Mouse (Mus musculus): ENCODE results near the gene Rab30.
A peak's percentile ranks its signal among the peaks of the same experiment; 100 is the strongest.

Gene Rab30

GRCm38 (mm10) chr7:92799665-92800595, 58.5 kb downstream of the Rab30 start:
- no peak for DNase-seq (ENCODE audit: low read depth)

GRCm38 (mm10) chr7:92802158-92802557, 60.8 kb downstream of the Rab30 start:
- DNase-seq (ENCODE audit: low read depth) = no peak

- no peak for DNase-seq (ENCODE audit: low read depth)
These were observed 61.8 kb downstream of the Rab30 start for GRCm38 (mm10) chr7:92803191-92803590.

- DNase-seq (ENCODE audit: low read depth) = no peak
These were observed 63.7 kb downstream of the Rab30 start for GRCm38 (mm10) chr7:92804919-92805668.

GRCm38 (mm10) chr7:92806512-92807188, 65.2 kb downstream of the Rab30 start:
- no peak for DNase-seq (ENCODE audit: low read depth)

GRCm38 (mm10) chr7:92807482-92807881, 66.1 kb downstream of the Rab30 start:
- DNase-seq (ENCODE audit: low read depth) = no peak

- no peak for DNase-seq (ENCODE audit: low read depth)
These were observed 70.4 kb downstream of the Rab30 start for GRCm38 (mm10) chr7:92811667-92812279.

GRCm38 (mm10) chr7:92817242-92817641, 75.8 kb downstream of the Rab30 start:
- no peak for DNase-seq (ENCODE audit: low read depth)

- no peak for DNase-seq (ENCODE audit: low read depth)
These were observed 76.5 kb downstream of the Rab30 start for GRCm38 (mm10) chr7:92817886-92818285.

GRCm38 (mm10) chr7:92819656-92820055, 78.3 kb downstream of the Rab30 start:
- no peak for DNase-seq (ENCODE audit: low read depth)

GRCm38 (mm10) chr7:92820410-92820809, 79.0 kb downstream of the Rab30 start:
- DNase-seq (ENCODE audit: low read depth) = no peak

- DNase-seq (ENCODE audit: low read depth) = peak; percentile 79
These were observed 79.6 kb downstream of the Rab30 start for GRCm38 (mm10) chr7:92820941-92821465.

- peak; percentile 69 for DNase-seq (ENCODE audit: low read depth)
These were observed 80.5 kb downstream of the Rab30 start for GRCm38 (mm10) chr7:92821871-92822270.

- no peak for DNase-seq (ENCODE audit: low read depth)
These were observed 81.2 kb downstream of the Rab30 start for GRCm38 (mm10) chr7:92822409-92823101.

- DNase-seq (ENCODE audit: low read depth) = peak; percentile 71
These were observed 84.8 kb downstream of the Rab30 start for GRCm38 (mm10) chr7:92826248-92826647.

- no peak for DNase-seq (ENCODE audit: low read depth)
These were observed 86.6 kb downstream of the Rab30 start for GRCm38 (mm10) chr7:92827981-92828380.

- peak; percentile 63 for DNase-seq (ENCODE audit: low read depth)
These were observed 91.0 kb downstream of the Rab30 start for GRCm38 (mm10) chr7:92832395-92832794.

GRCm38 (mm10) chr7:92834391-92834790, 93.0 kb downstream of the Rab30 start:
- DNase-seq (ENCODE audit: low read depth) = no peak

GRCm38 (mm10) chr7:92836447-92836846, 95.0 kb downstream of the Rab30 start:
- DNase-seq (ENCODE audit: low read depth) = no peak

GRCm38 (mm10) chr7:92837226-92837625, 95.8 kb downstream of the Rab30 start:
- DNase-seq (ENCODE audit: low read depth) = no peak

- DNase-seq (ENCODE audit: low read depth) = no peak
These were observed 96.5 kb downstream of the Rab30 start for GRCm38 (mm10) chr7:92837907-92838306.

Measured in fibroblast of lung, adult 2 months (primary cell).